Mouse (Mus musculus): Measurements from ENCODE around the gene Tmem145. TPM values are rescaled to one million over a fixed set of nuclear protein-coding genes. Genes with fewer than 3 reads are reported as not detected.

Gene Tmem145
- polyA plus RNA-seq, 1 experiment from 2014 or later = 0.07 TPM

GRCm38 (mm10) chr7:25363632-25364031, 57.7 kb downstream of the Tmem145 start:
- H3K27me3 ChIP-seq (ENCODE audit: control insufficient read depth, insufficient read depth, low read depth, low read length) = peaks cover 35% of the 10 kb centered on the region
- no peaks in the 10 kb centered on the region for H3K4me1 ChIP-seq (ENCODE audit: control insufficient read depth, low read depth, low read length)
- ATAC-seq (ENCODE audit: low read depth) = no peak
- WGBS (ENCODE audit: insufficient replicate concordance) = 83% methylated on average over 17 of the region's 17 CpGs
- no peak overlapping the region for H3K4me2 ChIP-seq (ENCODE audit: low read depth, low read length)
- H3K9me3 ChIP-seq (replicated peaks; ENCODE audit: control insufficient read depth, low read length) = no peaks in the 10 kb centered on the region
- H3K4me3 ChIP-seq (ENCODE audit: low read depth, low read length) = no peak overlapping the region
- no peak overlapping the region for H3K9ac ChIP-seq (ENCODE audit: low read depth, low read length)
- H3K36me3 ChIP-seq (ENCODE audit: control insufficient read depth, insufficient read depth) = no peaks in the 10 kb centered on the region
- no peak overlapping the region for H3K27ac ChIP-seq (ENCODE audit: low read length)

Other genes with a start within 250 kb of the Tmem145 start
- gene Grik5, start 233.8 kb upstream of the Tmem145 start, polyA plus RNA-seq (2015; fragmentation: Nextera tagmentation; extraction: Ambion mirVana) = 0.76 and 0.92 TPM in 2 replicates
- 8.1 and 10.4 TPM in 2 replicates for gene Zfp574, start 233.5 kb upstream of the Tmem145 start, polyA plus RNA-seq (2015; fragmentation: Nextera tagmentation; extraction: Ambion mirVana)
- gene Pou2f2, start 126.4 kb upstream of the Tmem145 start, polyA plus RNA-seq (2015; fragmentation: Nextera tagmentation; extraction: Ambion mirVana) = 0.99 and 1.7 TPM in 2 replicates
- 29.2 and 31.9 TPM in 2 replicates for gene Dedd2, start 85.5 kb upstream of the Tmem145 start, polyA plus RNA-seq (2015; fragmentation: Nextera tagmentation; extraction: Ambion mirVana)
- gene Zfp526, start 84.7 kb upstream of the Tmem145 start, polyA plus RNA-seq (2015; fragmentation: Nextera tagmentation; extraction: Ambion mirVana) = 1.6 and 1.9 TPM in 2 replicates
- gene Gsk3a, start 68.3 kb upstream of the Tmem145 start, polyA plus RNA-seq (2015; fragmentation: Nextera tagmentation; extraction: Ambion mirVana) = 4.0 and 5.3 TPM in 2 replicates
- gene Erf, start 55.3 kb upstream of the Tmem145 start, polyA plus RNA-seq (2015; fragmentation: Nextera tagmentation; extraction: Ambion mirVana) = 3.4 and 3.6 TPM in 2 replicates
- gene Cic, start 38.4 kb upstream of the Tmem145 start, polyA plus RNA-seq (2015; fragmentation: Nextera tagmentation; extraction: Ambion mirVana) = 9.5 and 10.8 TPM in 2 replicates
- 25.6 and 26.2 TPM in 2 replicates for gene Pafah1b3, start 8.1 kb upstream of the Tmem145 start, polyA plus RNA-seq (2015; fragmentation: Nextera tagmentation; extraction: Ambion mirVana)
- gene Prr19, start 4.7 kb upstream of the Tmem145 start, polyA plus RNA-seq (2015; fragmentation: Nextera tagmentation; extraction: Ambion mirVana) = 0.09 TPM in 1 of 2 replicates, not detected in the other
- 0.78 and 0.90 TPM in 2 replicates for gene Megf8, start 11.1 kb downstream of the Tmem145 start, polyA plus RNA-seq (2015; fragmentation: Nextera tagmentation; extraction: Ambion mirVana)
- not detected in 2 replicates for gene Cnfn, start 63.6 kb downstream of the Tmem145 start, polyA plus RNA-seq (2015; fragmentation: Nextera tagmentation; extraction: Ambion mirVana)
- gene Lipe, start 92.6 kb downstream of the Tmem145 start, polyA plus RNA-seq (2015; fragmentation: Nextera tagmentation; extraction: Ambion mirVana) = 3.4 and 3.8 TPM in 2 replicates
- 0.15 TPM in 1 of 2 replicates, not detected in the other for gene Cxcl17, start 106.8 kb downstream of the Tmem145 start, polyA plus RNA-seq (2015; fragmentation: Nextera tagmentation; extraction: Ambion mirVana)
- gene Ceacam1, start 171.5 kb downstream of the Tmem145 start, polyA plus RNA-seq (2015; fragmentation: Nextera tagmentation; extraction: Ambion mirVana) = 15.0 and 19.6 TPM in 2 replicates
- gene Ceacam2, start 233.8 kb downstream of the Tmem145 start, polyA plus RNA-seq (2015; fragmentation: Nextera tagmentation; extraction: Ambion mirVana) = not detected in 2 replicates

All from liver, embryonic 16.5 days (tissue).